Mouse (Mus musculus) naive thymus-derived CD4-positive, alpha-beta T cell, adult 2 months (primary cell): Measurements from ENCODE around the gene Plppr3.

Source experiments
- DNase-seq: peaks from one replicate; pipeline ENCODE4 v3.0.0-alpha.2; 2011; ENCODE audit warnings: low read depth

Gene Plppr3

DNA sequence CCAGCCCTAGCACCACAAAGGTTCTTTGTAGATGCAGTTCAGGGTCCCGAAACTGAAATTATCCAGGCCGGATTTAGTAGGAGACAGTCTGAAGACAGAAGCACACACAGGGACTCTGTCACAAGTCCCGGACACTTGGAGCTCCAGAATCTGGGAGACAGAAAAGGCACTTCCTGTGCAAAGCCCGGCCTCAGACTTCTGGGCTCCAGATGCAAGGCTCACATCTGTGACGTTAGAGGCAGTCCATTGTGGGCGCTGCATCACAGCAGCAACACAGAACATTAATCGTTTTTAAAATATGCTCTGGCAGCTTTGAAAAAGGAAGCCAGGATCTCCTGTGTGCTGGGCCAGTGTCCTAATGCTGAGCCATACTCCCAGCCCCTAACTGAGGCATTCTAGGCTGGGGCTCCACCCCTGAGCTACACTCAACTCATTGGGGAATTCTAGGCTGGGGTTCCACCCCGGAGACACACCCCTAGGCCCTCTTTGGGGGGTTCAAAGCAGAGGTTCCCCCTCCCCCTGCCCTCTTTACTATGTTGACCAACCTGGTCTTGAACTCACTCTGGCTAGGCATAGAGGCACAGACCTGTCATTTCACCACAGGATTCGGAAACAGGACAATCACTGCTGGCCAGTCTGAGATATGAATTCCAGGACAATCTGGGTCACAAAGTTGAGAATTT, 22.2 kb downstream of the Plppr3 start:
- DNase-seq: peak; percentile 64

DNA sequence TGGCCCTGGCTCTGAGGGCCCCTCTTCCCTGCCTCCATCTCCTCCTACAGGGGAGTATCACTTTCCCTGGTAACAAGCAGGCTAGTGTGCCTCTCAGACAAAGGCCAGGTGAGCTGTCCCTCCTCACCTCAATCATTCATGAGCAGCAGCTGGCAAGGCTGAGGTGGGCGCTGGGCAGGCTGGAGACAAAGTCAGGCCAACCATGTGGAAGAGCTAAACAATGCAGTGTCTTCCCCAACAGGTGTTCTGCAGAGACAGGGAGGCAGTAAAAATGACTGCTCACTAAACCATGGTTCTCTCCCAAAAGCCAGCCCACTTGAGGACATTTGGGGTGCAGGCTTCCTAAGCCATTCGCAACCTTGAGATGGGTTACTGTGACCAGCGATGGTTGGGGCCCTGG, 22.8 kb downstream of the Plppr3 start:
- peak; percentile 29 for DNase-seq

DNA sequence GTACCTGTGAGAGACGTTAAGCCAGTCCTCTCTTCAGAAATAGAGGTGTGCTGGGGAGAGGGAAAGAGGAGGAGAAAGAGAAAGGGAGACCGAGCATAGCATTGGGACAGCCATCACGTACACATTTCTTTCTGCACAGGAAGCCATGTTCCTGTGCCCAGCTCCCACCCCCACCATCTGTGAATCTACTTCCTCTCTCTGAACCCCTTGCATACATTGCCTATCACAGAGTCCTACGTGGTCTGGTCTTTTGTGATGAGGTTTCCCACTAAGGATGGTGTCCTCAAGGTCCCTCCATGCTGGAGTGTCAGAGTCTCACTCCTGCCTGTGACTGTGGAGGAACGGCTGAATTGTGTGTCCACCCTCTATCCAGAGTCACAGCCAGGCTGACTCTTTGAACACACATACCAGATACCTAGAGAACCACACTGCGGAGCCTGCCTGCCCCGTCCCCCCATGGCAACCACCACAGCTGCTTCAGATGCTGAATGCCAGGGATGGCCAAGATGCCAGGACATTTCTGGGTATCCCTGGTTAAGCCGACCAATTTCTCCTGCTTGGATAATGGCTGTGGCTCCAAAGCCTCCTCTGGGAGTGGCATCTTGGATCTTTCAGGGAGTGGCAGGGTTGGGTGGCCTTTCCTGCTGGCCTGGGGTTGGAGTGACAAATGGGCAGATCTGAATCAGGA, 24.3 kb downstream of the Plppr3 start:
- peak; percentile 65 for DNase-seq

DNA sequence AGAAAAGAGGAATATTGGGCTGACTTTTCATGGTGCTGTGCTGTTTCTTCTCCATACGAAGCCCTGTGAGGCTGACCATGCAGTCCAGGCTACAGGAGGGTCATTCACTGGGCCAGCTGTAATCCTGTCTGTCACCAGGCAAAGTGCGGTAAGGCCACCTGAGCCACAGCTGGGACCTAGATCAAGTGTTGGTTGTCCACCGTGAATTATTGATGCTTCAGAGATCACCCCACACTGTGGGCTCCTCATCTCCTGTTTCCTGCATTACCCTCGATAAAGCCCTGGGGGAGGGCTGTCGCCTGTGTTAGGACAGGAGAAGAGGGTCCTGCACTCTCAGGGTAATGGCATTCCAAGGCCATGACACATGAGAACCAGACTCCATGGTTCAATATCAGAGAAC, 27.9 kb downstream of the Plppr3 start:
- DNase-seq: no peak

DNA sequence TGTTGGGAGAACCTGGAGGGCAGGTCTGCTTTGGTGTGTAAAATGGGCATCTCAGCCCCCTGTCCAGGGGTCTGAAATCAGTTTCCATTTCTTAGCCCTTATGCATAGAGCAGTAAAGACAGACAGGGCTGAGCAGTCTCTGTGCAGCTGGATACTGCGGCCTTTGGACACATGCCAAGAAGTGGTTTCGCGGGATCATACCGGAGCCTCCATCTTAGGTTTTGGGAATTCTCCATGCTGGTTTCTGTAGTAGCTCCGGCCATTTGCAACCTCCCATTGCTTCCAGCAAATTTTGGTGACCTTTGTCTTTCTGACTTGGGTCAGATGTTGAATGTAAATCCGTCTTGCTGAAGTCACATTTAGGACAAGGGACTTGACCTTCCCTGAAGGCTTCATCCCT, 31.0 kb downstream of the Plppr3 start:
- no peak for DNase-seq

DNA sequence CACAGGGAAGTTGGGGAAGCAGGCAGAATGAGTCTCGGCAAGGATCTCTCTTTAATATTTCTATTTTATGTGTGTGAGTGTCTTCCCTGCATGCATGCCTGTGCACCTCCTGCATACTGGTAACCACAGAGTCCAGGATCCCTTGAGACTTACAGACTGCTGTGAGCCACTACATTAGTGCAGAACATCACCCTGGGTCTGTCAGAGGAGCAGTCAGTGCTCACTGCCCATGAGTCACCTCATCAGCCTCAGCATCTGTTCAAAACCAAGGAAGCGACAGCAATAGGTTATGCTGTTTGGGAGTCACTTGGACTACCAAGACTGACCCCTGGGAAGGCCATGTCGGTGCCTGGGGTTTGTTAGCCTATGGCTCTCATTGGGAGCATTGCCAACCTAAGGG, 32.1 kb downstream of the Plppr3 start:
- DNase-seq: no peak

DNA sequence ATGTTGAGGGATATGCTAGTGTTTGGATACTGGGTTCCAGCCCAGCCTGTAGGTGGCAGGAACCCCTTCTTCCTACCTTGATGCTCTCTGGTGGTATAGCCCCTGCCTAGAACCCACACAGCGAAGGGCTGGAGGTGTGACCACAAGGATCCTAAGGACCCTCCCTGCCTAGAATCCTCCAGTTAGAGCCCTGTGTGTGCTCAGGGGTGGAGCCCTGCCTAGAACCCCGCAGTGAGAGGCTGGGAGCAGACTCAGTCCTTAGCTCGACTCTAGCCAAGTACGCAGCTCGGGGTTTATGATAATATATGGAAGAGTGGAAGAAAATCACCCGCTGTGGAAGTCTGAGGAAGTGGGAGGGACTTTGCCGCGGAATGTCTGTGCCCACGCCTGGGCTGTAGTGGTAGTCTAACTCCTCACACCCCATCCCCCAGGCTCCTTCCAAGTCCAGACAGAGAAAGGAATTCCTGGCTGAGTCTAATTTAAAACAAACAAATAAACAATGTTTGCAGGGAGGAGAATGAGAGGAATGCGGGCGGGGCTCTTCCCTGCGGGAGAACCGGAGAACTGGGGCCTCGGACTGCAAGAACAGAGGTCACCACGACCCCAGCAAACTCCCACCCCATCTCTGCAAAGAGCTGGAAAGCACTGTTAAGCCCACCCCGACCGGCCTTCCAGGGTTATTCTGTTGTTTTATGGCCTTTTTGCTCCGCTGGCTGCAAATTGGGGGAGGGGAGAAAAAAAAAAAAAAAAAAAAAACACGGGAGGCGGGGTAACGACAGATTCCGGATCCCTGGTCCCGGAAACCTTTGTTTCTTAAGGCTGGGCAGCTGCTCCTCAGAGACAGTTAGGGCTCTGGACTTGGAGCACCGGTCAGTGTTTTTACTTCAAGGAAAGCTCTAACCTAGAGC, 33.5 kb downstream of the Plppr3 start:
- DNase-seq: peak; percentile 48

DNA sequence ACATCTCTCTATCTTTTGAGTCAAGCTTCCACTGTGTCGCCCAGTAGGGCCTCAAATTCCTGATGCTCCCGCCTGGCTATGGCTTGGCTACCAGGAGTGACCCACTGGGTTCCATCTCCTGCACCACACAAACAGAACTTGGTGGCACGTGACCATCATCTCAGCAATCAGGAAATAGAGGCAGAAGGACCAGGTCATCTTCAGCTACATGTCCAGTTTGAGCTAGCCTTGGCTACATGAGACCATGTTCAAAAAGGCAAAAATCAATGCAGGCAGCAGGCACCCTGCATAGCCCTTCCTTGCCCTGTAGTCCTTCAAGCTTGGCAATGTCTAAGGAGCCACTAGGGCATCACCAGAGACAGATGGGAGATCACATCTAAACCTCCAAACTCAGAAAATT, 34.3 kb downstream of the Plppr3 start:
- peak; percentile 16 for DNase-seq

DNA sequence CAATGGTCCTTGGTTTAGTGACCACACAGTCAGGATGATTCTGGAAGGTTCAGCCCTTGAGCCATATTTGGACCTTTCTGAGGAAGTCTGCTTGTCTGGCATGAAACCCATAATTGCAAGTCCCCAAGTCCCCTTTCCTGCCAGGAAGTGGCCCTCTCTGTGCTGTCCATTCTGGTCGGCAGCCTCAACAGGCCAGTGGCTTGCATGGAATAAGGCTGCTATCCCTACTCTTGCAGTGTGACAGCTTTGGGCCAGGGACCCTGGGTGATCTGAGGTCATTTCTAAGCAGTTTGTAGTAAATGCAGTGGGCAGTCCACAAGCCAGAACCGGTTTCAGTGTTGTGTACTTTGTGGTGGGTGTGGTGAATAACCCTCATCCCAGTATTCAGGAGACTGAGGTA, 36.3 kb downstream of the Plppr3 start:
- no peak for DNase-seq

DNA sequence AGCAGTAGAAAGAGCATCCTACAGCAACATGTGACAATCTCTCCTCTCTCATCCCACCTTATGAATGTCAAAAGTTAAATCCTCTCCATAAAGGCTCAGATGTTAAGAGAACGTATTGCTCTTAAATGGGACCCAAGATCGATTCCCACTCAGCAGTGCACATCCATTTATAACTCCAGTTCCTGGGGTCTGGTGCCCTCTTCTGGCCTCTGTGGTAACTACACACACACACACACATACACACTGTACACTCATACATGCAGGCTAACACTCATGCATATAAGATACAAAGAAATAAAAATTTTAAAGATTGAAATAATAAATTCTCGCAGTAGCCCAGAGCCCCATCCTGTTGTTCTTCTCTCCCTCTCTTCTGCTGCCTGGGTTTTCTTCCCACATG, 37.5 kb downstream of the Plppr3 start:
- peak; percentile 37 for DNase-seq

DNA sequence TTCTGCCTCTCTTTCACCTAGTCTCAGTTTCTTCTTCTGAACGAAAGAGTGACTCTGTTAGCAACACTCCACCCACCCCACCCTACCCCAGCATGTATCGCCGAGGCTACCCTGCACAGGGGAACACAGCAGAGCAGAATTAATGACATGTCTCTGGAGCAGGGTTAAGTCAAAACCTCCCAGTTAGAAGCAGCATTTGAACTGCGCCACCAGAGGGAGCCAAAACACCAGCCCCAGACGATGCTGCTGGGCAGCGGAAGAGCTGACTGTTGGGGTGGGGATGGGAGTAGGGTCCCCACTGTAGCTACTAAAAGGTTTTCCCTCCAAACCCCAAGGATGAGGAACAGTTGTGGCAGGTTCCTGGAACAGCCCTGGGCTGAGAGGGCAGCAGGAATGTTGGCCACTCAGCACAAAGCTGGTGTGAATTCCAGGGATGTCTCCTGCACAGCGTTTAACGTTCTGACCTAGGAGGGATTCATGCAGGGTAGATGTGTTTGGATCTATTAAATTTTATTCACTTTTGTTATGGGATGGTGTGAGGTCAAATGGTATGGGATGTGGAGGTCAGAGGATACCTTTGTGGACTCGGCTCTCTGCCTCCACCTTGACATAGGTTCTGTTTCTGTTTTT, 39.5 kb downstream of the Plppr3 start:
- peak; percentile 90 for DNase-seq

DNA sequence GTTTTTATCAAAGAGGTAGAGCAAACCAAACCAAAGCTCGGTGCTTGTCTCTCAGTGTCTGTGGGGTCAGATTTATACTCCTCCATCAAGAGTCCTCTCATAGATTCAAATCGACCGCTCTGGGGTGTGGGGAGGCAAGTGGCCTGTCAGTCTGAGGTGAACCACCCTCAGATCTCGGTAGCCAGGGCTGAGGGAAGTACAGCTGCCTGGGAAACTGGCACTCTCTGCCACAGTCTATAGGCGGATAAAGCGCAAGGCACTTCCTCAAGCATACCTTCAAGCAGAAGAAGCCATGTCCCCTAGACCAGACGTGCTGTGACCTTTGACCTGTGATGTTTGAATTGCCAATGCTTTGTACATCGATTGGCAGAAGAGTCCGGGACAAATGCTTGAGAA, 41.6 kb downstream of the Plppr3 start:
- DNase-seq: no peak

DNA sequence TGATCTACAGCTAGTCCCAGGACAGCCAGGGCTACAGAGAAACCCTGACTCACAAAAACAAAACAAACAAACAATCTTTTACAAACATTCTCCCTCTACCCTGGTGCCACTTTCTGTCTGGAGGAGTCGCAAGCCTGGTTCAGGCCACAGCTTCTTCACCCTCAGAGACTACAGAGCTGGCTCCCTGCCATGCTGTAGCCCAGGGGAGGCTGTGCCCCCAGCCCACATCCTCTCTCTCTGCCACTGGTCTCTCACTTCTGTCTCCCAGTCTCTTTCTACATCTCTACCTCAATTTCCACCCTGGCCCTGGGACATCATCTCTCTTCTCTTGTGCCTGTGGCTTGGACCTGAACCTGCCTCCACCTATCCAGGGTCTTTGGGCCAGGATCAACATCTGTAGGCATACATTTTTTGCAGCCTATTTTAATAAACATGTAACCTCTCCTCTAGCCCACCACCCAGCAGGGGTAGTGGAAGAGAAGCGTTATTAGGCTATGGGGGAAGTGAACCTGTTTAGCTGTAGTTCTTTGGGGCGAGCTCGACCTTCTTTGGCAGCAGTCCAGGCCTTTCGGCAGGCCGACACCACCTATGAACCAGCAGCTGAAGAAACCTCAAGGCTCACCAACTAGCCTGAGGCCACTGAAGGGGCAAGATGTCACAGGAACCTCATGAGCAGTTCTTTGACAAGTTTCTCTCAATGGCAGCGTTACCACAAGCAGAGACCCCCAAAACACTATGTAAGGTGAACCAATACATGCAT, 42.2 kb downstream of the Plppr3 start:
- DNase-seq: peak; percentile 70

DNA sequence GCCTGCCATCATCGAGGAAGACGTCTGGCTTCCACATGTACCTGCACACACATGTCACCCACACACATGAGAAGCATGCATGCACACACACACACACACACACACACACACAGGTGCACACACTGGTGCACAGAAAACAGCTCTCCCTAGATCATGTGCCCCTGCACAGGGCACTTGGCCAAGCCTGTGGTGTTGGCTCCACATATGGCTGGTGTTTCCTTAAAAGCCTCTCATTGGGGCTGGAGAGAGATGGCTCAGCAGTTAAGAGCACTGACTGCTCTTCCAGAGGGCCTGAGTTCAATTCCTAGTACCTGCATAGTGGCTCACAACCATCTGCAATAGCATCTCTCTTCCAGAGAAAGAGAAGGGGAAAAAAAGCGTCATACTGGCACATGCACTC, 42.9 kb downstream of the Plppr3 start:
- no peak for DNase-seq

DNA sequence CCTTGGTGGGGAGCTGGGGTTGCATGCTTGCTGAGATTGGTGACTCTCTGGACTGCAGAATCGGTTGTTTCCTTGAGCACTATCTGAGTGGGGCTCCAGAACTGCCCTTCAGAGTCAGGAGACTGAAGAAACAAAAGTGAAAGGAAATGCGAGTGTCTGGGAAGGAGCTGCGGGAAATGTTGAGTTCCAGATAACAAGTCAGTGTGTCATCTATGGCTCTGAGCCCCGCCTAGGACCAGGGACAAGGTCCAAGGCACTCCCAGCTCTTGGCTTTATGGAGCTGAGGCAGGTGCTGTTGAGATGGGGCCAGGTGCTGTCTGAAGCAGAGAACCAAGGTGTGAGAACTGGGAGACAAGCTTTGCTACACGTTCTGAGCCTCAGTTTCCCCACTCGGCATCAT, 50.0 kb downstream of the Plppr3 start:
- no peak for DNase-seq

DNA sequence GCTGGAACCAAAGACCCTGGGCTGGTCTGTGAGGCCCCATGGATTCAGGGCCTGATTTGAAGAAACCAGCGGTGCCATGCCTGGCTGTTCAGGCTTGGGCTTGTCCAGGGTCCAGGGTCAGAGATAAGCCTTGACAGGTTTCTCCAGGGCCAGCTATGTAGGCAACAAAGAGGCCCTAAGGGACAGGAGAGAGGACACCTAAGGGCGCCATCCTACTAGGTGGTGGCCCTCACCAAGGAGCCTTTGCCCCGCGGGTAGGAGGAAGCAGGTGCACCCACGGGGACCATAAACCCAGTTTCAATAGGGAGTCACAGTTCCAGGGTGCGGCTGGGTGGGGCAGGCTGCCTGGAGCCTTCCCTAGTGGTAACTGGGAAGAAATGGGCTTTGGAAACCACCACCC, 51.4 kb downstream of the Plppr3 start:
- DNase-seq: no peak

DNA sequence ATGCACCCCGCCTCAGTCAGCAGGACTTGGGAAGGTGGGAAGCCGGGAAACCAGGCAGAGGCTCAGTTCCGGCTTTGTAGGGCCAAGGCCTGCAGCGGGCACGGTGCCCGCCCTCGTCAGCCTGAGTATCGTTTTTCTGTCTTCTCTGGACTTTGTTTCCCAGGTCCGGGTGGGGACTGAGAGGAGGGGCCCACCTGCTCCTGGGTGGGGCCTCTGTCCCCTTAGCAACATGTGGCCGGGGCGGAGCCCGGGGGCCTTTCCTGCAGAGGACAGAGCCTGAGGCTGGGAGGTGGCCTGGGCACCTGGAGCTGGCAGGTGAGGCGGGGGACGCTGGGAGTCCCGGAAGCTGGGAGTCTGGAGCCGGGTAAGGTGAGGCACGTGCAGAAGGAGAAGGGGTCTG, 52.1 kb downstream of the Plppr3 start:
- no peak for DNase-seq

DNA sequence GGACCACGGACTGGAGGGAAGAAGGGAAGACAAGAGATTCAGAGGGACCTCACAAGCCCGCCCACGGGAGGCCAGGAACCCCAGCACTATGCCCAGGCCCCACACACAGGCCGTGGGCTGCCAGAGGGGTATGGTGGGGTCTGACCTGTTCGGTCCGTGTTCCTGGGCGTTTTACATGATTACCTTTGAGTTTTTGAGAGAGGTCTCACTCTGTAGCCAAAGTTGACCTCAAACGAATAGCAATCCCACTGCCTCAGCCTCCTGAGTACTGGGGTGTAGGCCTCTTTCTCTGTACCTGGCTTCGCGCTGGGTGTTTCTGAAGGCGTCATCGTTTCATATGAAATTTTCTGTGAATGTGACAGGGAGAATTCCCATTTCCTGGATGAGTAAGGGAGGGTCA, 52.7 kb downstream of the Plppr3 start:
- no peak for DNase-seq

DNA sequence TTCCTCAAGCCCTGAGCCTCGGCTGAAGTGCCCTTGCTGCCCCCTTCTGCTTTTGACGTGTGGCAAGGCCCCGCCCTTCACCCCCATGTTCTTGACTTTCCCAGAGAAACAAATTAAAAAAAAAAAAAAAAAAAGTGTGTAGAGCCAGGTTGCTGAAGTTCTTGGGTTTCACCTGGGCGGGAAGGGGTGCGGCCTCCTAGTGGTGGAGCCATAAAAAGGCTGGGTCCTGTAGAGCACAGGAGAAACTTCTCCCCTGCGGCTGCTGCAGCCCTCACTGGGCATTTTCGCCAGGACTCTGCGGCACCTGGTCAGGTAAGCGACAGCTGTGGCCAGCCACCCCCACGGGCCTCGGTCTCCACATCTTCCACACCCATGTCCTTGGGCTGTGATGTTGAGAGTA, 53.7 kb downstream of the Plppr3 start, which contains the start of gene Misp:
TSS of gene Misp (plus strand) at position 208 of the 400 bp plus-strand sequence.
- DNase-seq: no peak

DNA sequence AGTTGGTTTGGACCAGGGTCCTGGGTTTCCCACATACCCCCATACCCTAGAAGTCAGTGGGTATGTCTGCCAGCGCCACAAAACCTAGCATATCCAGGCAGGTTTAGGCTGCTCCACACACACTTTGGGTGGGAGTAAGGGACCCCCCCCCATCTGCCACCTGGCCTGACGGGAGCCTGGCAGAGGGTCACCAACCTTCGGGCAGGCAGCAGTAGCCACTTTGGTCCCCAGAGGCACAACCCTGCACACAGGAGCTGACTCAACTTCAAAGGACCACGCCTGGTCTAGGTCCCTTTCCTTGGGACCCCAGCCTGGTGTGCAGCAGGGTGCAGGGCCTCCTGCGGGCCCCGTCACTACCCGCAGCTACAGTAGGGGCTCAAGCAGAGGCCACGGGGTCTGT, 54.2 kb downstream of the Plppr3 start:
- DNase-seq: no peak

DNA sequence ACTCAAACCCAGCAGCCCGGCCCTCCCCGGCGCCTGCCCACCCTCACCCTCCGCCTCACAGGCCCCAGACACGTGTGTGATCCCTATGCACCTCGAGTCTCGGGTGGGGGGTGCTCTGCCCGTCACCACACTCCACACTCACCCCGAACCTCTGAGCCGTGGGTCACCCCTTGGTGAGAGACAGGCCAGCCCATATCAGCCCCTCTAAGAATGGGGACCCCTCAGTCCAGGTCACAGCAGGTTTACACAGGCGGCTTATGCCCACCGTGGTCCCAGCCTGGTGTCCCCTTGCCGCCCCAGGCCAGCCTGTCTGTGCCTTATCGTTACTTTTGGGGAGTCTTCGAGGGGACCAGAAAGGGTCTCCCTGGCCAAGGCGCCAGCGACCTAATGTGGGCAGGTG, 54.8 kb downstream of the Plppr3 start:
- no peak for DNase-seq

DNA sequence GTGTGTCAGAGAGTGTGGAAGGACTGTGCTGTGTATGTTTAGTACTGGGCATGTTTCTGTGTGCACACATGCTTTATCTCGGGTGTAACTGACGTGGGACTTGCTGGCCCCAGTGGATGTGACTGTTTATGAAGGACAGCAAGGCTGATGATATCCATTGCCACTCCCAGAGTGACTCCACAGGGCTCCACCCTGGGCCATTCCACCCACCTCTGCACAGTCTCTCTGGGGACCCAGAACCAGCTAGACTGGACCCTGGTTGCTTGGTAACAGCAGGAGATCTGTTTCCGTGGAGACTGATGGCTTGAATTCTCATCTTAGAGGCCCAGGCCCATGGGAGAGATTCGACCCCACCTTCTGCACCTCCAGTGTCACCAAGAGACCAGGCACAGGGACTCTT, 56.2 kb downstream of the Plppr3 start:
- no peak for DNase-seq
